Mouse (Mus musculus) limb, embryonic 11.5 days (tissue): ENCODE measurements around the gene Gmpr. TPM values are rescaled to one million over a fixed set of nuclear protein-coding genes. Genes with fewer than 3 reads are reported as not detected.

Source experiments
- ATAC-seq: fragments of 200-750 bp; cut with Nextera tagmentation; 2 replicates; pipeline ENCODE4 v1.8.0; 2017; ENCODE audit warnings: low read depth; ENCODE audit not compliant: insufficient number of reproducible peaks, low FRiP score, low TSS enrichment
- DNase-seq: peaks from one replicate; pipeline ENCODE4 v3.0.0-alpha.2; 2015; ENCODE audit warnings: low spot score
- H3K27ac ChIP-seq: fragments of 300-500 bp; sonication (generic); replicated peaks from 2 replicates; pipeline ENCODE4 v1.5.1; 2014; ENCODE audit warnings: low read depth, mild to moderate bottlenecking, low read length
- H3K27me3 ChIP-seq: fragments of 300-500 bp; sonication (generic); 2 replicates; pipeline ENCODE4 v1.6.1; 2014; ENCODE audit warnings: mild to moderate bottlenecking, low read length, mixed read lengths; ENCODE audit not compliant: control insufficient read depth, insufficient read depth
- H3K36me3 ChIP-seq: fragments of 300-500 bp; sonication (generic); 2 replicates; pipeline ENCODE4 v1.6.1; 2014; ENCODE audit warnings: mild to moderate bottlenecking, low read length, moderate library complexity, mixed read lengths; ENCODE audit not compliant: control insufficient read depth, insufficient read depth
- H3K4me1 ChIP-seq: fragments of 300-500 bp; sonication (generic); 2 replicates; pipeline ENCODE4 v1.6.1; 2014; ENCODE audit warnings: low read length, mixed read lengths; ENCODE audit not compliant: control insufficient read depth, insufficient read depth
- H3K4me2 ChIP-seq: fragments of 300-500 bp; sonication (generic); 2 replicates; pipeline ENCODE4 v1.6.1; 2014; ENCODE audit warnings: low read depth, mild to moderate bottlenecking, moderate library complexity; ENCODE audit not compliant: severe bottlenecking
- H3K4me3 ChIP-seq: fragments of 300-500 bp; sonication (generic); 2 replicates; pipeline ENCODE4 v1.5.1; 2014; ENCODE audit warnings: low read depth, low read length
- H3K9ac ChIP-seq: fragments of 300-500 bp; sonication (generic); 2 replicates; pipeline ENCODE4 v1.6.1; 2014; ENCODE audit warnings: mild to moderate bottlenecking, low read length
- H3K9me3 ChIP-seq: fragments of 300-500 bp; sonication (generic); 2 replicates; pipeline ENCODE4 v1.6.1; 2016; ENCODE audit warnings: low read length; ENCODE audit not compliant: control insufficient read depth
- WGBS: fragments of 180-500 bp; shearing (Covaris S2); extraction: QIAGEN DNeasy Blood & Tissue Kit; methylation state at CpG from one replicate; pipeline ENCODE4 v1.1.7; 2014; 5-methylcytosine and 5-hydroxymethylcytosine counted together
- polyA plus RNA-seq: library from polyadenylated mRNA; unstranded; fragments of >200 nt; fragmentation: Nextera tagmentation; extraction: Ambion mirVana; gene quantifications from 2 replicates; pipeline ENCODE4 v1.2.1, GENCODE M21; 2014

Gmpr gene
- polyA plus RNA-seq: 19.9 and 23.6 TPM in 2 replicates

DNA sequence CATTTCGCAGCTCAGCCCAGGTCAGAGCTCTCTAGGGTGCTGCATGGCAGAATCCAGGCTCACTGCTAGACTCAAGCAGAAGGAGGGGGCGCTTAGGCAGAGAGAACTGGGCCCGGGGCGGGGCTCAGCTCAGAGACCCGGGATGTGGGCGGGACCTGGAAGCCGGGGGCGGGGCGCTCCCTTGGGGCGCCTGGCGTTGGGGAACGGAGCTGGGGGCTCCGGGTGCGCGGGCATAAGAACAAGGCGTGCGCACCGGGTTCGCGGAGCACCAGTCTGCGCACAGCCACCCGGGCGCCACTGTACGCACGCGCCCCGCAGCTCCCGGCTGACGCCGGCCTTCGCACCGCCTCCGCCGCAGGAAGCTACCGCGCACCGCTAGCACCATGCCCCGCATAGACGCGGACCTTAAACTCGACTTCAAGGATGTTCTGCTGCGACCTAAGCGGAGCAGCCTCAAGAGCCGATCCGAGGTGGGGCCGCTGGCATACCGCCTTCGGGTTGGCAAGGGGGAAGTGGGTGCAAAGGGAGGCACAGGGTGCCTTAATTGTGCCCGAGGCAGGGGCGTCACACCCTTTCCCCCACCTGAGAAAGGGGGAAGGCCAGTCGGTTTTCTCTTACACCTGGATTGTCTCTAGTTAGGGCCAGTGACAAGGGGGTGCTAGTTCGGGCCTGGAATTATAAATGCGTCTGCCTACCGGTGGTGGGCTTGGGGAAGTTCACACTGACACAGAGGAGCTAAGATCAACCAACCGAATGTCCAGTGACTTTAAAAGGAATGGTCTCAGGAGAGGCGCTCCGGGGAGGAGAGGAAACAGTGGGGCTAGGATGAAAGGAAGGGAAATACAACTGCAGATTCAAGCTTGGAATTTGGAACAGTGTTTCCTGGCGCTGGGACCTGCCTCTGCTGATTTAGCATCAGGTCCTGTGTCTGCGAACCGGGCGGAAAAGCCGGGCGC lies at the start of gene Gmpr:
Gene Gmpr, plus strand, starts transcription at position 171 of the 956 bp plus-strand sequence.
- peaks cover 7% of the 10 kb centered on the region for H3K4me1 ChIP-seq
- H3K9me3 ChIP-seq: no peaks in the 10 kb centered on the region
- H3K27ac ChIP-seq: no peak within 1 kb of the TSS
- no peaks in the 10 kb centered on the region for H3K27me3 ChIP-seq
- ATAC-seq: peak; percentile 80
- peak; percentile 79 for DNase-seq
- H3K4me3 ChIP-seq: peak within 1 kb of the TSS; percentile 34
- WGBS: under 1% methylated on average over 61 of the region's 63 CpGs
- peak within 1 kb of the TSS; percentile 61 for H3K4me2 ChIP-seq
- H3K9ac ChIP-seq: peak within 1 kb of the TSS; percentile 42
- no peaks in the 10 kb centered on the region for H3K36me3 ChIP-seq

DNA sequence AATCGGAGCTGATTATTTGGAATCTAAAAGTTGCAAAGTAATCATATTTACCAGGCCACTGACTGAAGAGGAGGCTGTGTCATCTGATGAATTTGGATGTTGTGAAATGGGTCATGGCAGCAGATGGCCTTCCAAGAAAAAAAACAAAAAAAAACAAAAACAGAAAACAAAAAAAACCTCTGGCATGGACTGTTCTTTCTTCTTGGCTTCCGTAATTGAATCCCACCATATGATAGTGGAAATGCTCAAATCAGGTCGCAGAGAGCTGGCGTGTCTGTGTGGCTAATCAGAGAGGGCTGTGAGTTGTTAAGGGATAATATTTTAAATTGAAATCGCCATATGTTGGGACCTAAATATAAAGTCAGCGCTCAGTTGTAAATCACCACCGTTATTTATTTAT lies 49.8 kb upstream of the Gmpr start:
- ATAC-seq (no peak), DNase-seq (no peak)
- Histone ChIP-seq H3K27me3 (no peaks in the 10 kb centered on the region), H3K9ac (no peak overlapping the region), H3K9me3 (no peaks in the 10 kb centered on the region), H3K4me1 (peaks cover 13% of the 10 kb centered on the region), H3K4me3 (no peak overlapping the region), H3K36me3 (no peaks in the 10 kb centered on the region), H3K27ac (no peak overlapping the region), H3K4me2 (no peak overlapping the region)
- WGBS: 61% methylated on average over 7 of the region's 7 CpGs

DNA sequence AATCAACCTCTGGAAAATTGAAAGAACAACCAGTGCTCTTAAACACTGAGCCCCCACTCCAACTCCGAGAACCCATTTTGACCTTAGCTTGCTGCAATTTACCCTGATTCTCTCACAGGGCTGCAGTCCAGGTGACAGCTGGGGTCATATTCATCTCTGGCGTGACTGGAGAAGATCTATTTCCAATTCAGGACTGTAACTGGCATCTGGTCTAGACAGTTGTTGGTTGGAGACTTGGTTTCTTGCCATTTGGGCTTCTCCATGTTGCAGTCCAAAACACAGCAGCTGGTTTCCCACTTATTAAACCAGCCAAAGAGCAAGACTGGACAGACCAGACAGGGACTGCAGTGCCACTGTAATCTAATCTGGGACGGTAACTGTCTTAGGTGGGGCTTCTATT lies 47.1 kb upstream of the Gmpr start:
- H3K4me1 ChIP-seq: peaks cover 3% of the 10 kb centered on the region; the same call in 1 of the 2 replicates
- DNase-seq: no peak
- no peak overlapping the region for H3K4me3 ChIP-seq
- no peak overlapping the region for H3K9ac ChIP-seq
- 93% methylated on average over 3 of the region's 3 CpGs for WGBS
- no peak for ATAC-seq
- no peaks in the 10 kb centered on the region for H3K27me3 ChIP-seq
- H3K4me2 ChIP-seq: no peak overlapping the region
- H3K36me3 ChIP-seq: no peaks in the 10 kb centered on the region
- H3K27ac ChIP-seq: no peak overlapping the region
- no peaks in the 10 kb centered on the region for H3K9me3 ChIP-seq

DNA sequence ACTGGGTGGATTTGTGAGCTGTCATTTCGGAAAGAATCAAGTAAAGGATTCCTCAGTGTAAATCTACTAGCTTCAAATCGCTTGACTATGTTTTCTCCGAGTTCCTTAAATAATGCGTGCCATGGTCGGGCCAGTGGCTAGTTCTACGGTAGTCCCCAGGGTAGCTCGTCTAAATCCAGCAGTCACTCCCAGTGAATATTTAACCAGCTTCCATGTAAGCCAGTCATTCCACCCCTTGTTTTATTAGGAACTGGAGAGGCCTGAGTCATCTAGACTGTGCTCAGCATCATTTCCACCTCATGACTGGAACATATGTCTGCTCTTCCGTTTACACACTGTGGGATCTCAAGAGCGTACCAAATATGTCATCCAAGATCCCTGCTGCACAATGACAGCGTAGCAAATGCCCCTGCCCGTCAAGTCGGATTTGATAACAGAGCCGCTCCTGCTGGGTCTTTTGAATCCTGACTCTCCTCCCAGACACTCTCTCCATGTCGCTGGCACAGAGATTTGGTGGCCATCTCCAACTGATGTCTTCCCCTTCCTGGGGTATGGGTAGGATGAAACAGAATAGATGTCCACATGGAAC lies 45.8 kb upstream of the Gmpr start:
- ATAC-seq: no peak
- Histone ChIP-seq H3K27me3 (no peaks in the 10 kb centered on the region), H3K4me1 (peaks cover 4% of the 10 kb centered on the region; the same call in 1 of the 2 replicates), H3K9ac (no peak overlapping the region), H3K27ac (no peak overlapping the region), H3K36me3 (no peaks in the 10 kb centered on the region), H3K4me2 (no peak overlapping the region), H3K4me3 (no peak overlapping the region), H3K9me3 (no peaks in the 10 kb centered on the region)
- WGBS: 86% methylated on average over 14 of the region's 14 CpGs
- no peak for DNase-seq

DNA sequence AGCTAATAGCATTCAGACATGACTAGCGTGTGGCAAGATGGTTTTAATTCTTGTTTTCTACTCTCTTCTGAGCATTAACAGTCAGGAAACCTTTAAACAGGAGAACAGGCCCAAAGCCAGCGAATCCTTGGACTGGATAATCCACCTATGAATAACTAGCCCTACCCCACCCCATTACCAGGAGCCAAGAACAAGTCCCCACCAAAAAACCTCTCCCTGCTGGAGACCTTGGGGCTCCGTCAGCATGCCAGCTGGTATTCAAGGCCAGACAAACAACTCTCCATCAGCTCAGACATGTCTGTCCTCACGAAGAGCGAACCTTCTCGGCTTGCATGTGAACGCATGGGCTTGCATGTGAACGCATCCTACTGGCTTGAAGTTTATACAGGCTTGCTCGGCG lies 41.6 kb upstream of the Gmpr start:
- H3K27ac ChIP-seq: no peak overlapping the region
- ATAC-seq: no peak
- no peak for DNase-seq
- peaks cover 20% of the 10 kb centered on the region for H3K4me1 ChIP-seq
- 86% methylated on average over 10 of the region's 10 CpGs for WGBS
- H3K9ac ChIP-seq: no peak overlapping the region
- H3K4me2 ChIP-seq: no peak overlapping the region
- H3K9me3 ChIP-seq: no peaks in the 10 kb centered on the region
- H3K27me3 ChIP-seq: no peaks in the 10 kb centered on the region
- H3K36me3 ChIP-seq: no peaks in the 10 kb centered on the region
- H3K4me3 ChIP-seq: no peak overlapping the region

DNA sequence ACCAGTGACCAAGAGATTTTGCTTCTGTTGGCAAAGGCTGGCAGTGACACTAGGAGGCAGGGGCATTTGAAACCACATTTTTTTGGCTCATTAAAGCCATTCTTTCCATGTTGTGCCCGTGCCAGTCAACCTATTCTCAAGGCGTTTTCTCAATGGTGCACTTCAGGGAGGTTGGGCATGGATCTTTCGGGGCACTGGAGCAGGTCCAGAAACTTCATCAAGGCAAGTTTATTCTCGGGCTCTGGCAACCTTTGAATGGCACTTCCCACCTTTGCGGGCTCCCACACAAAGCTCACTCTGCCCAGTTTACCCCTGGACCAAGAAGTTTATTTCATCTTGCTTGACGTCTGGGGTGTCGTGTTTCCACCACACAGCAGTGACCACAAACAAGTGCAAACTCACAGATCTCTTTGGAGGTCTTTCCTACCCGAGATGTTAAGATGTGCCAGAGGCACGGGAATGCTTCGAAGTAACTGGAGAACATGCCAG lies 41.2 kb upstream of the Gmpr start:
- H3K27ac ChIP-seq: no peak overlapping the region
- H3K36me3 ChIP-seq: no peaks in the 10 kb centered on the region
- 54% methylated on average over 10 of the region's 10 CpGs for WGBS
- no peaks in the 10 kb centered on the region for H3K27me3 ChIP-seq
- H3K9ac ChIP-seq: no peak overlapping the region
- ATAC-seq: no peak
- H3K4me2 ChIP-seq: no peak overlapping the region
- H3K9me3 ChIP-seq: no peaks in the 10 kb centered on the region
- DNase-seq: no peak
- H3K4me1 ChIP-seq: peaks cover 20% of the 10 kb centered on the region
- H3K4me3 ChIP-seq: no peak overlapping the region

DNA sequence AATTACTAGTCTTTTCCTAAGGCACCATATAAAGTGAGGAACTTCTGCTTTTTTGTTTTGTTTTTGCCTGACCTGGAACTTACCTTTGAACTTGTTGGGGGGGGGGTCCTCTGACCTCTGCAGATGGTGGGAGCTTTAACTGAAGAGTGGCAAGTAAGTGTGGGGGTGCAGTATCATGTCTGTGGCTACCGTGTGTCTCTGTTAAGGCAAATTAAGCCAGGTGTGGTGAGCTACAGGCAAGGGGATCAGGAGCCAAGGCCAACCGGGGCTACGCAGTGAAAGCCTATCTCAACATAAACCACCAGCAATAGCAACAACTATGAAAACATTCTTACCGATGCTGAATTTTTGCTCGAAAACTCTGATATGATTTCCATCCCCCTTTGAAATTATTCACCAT lies 38.5 kb upstream of the Gmpr start:
- no peaks in the 10 kb centered on the region for H3K9me3 ChIP-seq
- DNase-seq (no peak), ATAC-seq (no peak)
- H3K4me2 ChIP-seq: no peak overlapping the region
- H3K27ac ChIP-seq: peak overlapping the region; percentile 92
- no peaks in the 10 kb centered on the region for H3K27me3 ChIP-seq
- H3K36me3 ChIP-seq: no peaks in the 10 kb centered on the region
- 67% methylated on average over 5 of the region's 5 CpGs for WGBS
- peaks cover 20% of the 10 kb centered on the region for H3K4me1 ChIP-seq
- no peak overlapping the region for H3K9ac ChIP-seq
- H3K4me3 ChIP-seq: no peak overlapping the region

DNA sequence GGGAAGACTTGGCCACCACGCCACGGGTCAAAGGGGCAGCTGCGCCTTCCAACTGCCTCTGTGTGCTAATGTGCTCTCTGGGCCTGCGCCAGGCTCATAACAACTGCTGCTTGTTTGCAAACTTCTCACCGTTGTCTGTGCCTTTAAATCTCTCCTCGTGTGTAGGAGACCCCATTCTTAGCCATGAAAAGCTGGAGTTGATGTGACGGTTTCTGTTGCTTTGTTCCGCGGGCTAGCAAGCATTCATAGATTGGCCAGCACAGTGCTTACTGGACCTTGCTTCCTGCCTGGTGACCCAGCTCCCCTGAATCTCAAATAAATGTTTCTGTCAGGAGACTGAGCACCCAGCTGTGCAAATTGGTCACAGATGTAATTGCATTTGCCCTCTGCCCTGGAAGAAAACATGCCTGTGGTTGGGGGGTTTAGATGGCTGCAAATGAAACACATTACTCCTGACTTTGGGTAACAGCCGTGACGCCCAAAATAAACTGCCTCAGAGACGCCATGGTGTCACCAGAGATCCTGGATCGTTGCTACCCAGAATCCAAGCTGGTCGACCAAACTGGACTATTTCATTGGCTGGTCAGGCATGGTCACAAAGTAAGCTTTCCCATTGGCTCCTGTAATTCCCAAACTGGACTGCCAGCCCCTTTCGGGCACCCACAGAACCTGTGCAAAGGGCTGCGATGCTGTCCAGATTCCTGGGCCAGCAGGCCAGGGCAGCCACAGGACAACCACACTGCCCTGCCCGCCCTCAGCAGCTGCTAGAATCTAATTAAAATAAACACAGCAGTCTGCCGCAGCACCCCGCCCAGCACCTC lies 37.6 kb upstream of the Gmpr start:
- 13% methylated on average over 19 of the region's 19 CpGs for WGBS
- peak overlapping the region; percentile 13 for H3K4me2 ChIP-seq
- H3K27me3 ChIP-seq: no peaks in the 10 kb centered on the region
- ATAC-seq (peak; percentile 81), DNase-seq (peak; percentile 83)
- H3K4me3 ChIP-seq: no peak overlapping the region
- H3K36me3 ChIP-seq: no peaks in the 10 kb centered on the region
- no peaks in the 10 kb centered on the region for H3K9me3 ChIP-seq
- peak overlapping the region; percentile 92 for H3K27ac ChIP-seq
- H3K9ac ChIP-seq: peak overlapping the region; percentile 47
- H3K4me1 ChIP-seq: peaks cover 20% of the 10 kb centered on the region
